Mouse (Mus musculus) left cerebral cortex, adult 8-10 months (tissue): Measurements from ENCODE around the gene Tas2r110. TPM values are rescaled to one million over a fixed set of nuclear protein-coding genes. Genes with fewer than 3 reads are reported as not detected.

Experiments
- DNase-seq, 2 experiments: peaks; one replicate each; pipeline ENCODE4 v3.0.0; 2022; ENCODE audit warnings: low spot score in 2 of 2
- total RNA-seq, 4 experiments: library from RNA; stranded (reverse); gene quantifications; 2 replicates each; pipeline ENCODE4 v1.2.4; 2022

Tas2r110 gene
- not detected for total RNA-seq

- DNase-seq: no peak
These were observed at the start of gene Tas2r110 for GRCm38 (mm10) chr6:132867708-132868107. TSS of gene Tas2r110 (plus strand) at chr6:132868008.

DNA sequence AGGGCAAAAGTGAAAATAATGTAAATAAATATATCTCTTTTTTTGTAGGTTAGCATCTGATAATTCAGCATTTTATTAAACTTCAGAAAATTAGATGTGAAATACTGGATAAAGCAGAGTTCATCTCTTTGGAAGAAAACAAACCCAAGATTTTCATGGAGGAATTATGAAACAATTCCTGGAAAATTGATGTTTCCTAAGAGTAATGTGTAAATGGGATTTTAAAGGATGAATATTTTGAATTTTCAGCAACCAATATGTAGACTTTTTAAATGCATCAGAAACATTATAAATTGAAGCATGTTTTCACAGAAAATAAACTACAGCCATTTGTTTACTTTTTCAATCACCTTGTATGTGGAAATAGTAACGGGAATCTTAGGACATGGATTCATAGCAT is 21.0 kb upstream of the Tas2r110 start, which contains the start of gene Tas2r123:
Gene Tas2r123 (plus strand): TSS at position 301 of the 400 bp plus-strand sequence.
- no peak for DNase-seq

- DNase-seq: no peak
These were observed 12.7 kb upstream of the Tas2r110 start, which contains the start of gene Tas2r116 for GRCm38 (mm10) chr6:132855138-132855537. TSS of gene Tas2r116 (plus strand) at chr6:132855438.

DNA sequence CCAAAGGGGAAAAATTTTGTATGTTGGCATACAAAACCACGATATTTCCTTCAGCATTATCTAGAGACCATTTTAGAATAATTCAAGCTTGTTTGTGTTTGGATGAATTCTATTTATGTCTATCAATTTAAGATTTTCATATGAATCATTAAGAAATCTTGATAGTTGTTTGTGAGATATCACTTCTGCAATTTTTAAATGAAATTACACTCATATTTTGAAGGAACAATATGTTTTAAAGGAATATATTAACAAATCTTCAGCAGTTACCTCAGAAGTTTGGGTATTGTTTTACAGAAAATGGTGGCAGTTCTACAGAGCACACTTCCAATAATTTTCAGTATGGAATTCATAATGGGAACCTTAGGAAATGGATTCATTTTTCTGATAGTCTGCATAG is 24.9 kb downstream of the Tas2r110 start, which contains the start of gene Tas2r113:
Gene Tas2r113 (plus strand): TSS at position 301 of the 400 bp plus-strand sequence.
- DNase-seq: no peak

- no peak for DNase-seq
These were observed 41.5 kb downstream of the Tas2r110 start, which contains the start of gene Tas2r125 for GRCm38 (mm10) chr6:132909351-132909750. TSS of gene Tas2r125 (plus strand) at chr6:132909651.

Other genes starting within 250 kb of the Tas2r110 start
- gene A630073D07Rik, start 216.5 kb upstream of the Tas2r110 start, total RNA-seq: not detected
- gene Tas2r120, start 211.1 kb upstream of the Tas2r110 start, total RNA-seq: not detected
- not detected for gene Tas2r121, start 167.0 kb upstream of the Tas2r110 start, total RNA-seq
- gene Tas2r122, start 156.1 kb upstream of the Tas2r110 start, total RNA-seq: not detected
- not detected for gene Tas2r115, start 130.0 kb upstream of the Tas2r110 start, total RNA-seq
- gene Tas2r124, start 113.3 kb upstream of the Tas2r110 start, total RNA-seq: not detected
- gene Tas2r102, start 105.9 kb upstream of the Tas2r110 start, total RNA-seq: not detected
- not detected for gene Tas2r136, start 89.8 kb upstream of the Tas2r110 start, total RNA-seq
- not detected for gene Tas2r117, start 65.2 kb upstream of the Tas2r110 start, total RNA-seq
- gene Tas2r123, start 20.9 kb upstream of the Tas2r110 start, total RNA-seq: not detected
- not detected for gene Tas2r116, start 12.6 kb upstream of the Tas2r110 start, total RNA-seq
- not detected for gene Tas2r113, start 25.0 kb downstream of the Tas2r110 start, total RNA-seq
- gene Tas2r125, start 41.6 kb downstream of the Tas2r110 start, total RNA-seq: not detected
- not detected for gene Tas2r129, start 83.1 kb downstream of the Tas2r110 start, total RNA-seq
- gene Tas2r131, start 89.9 kb downstream of the Tas2r110 start, total RNA-seq: not detected
- not detected for gene Tas2r109, start 113.0 kb downstream of the Tas2r110 start, total RNA-seq
- gene Tas2r103, start 169.1 kb downstream of the Tas2r110 start, total RNA-seq: not detected
- gene Tas2r140, start 187.8 kb downstream of the Tas2r110 start, total RNA-seq: not detected
- 100 to 1,000 TPM; 101 to 125 (median 107) TPM for gene Smim10l1, start 236.9 kb downstream of the Tas2r110 start, total RNA-seq